Mouse (Mus musculus) thymus, adult 2 months (tissue): ENCODE data around the gene Mfsd9.

Source experiments
- CTCF ChIP-seq: fragments of 200-500 bp; IDR thresholded peaks from 2 replicates; pipeline ENCODE4 v1.5.1; 2012; ENCODE audit warnings: mild to moderate bottlenecking, control low read depth, low read length, moderate library complexity, borderline replicate concordance; ENCODE audit not compliant: control insufficient read depth, poor library complexity, insufficient read depth; ENCODE audit errors: extremely low read depth
- POLR2A ChIP-seq: fragments of 200-500 bp; IDR thresholded peaks from 2 replicates; pipeline ENCODE4 v1.6.1; 2012; ENCODE audit warnings: mild to moderate bottlenecking, low read length, control low read depth, moderate library complexity; ENCODE audit not compliant: control insufficient read depth, poor library complexity, insufficient read depth; ENCODE audit errors: extremely low read depth

GRCm38 (mm10) chr1:40825826-40826225, 35.3 kb upstream of the Mfsd9 start:
- TF ChIP-seq CTCF = no peak
- no peak for TF ChIP-seq POLR2A
